Mouse (Mus musculus) megakaryocyte-erythroid progenitor cell, adult 5-6 weeks (primary cell): ENCODE measurements around the gene Mylip. TPM values are rescaled to one million over a fixed set of nuclear protein-coding genes. Genes with fewer than 3 reads are reported as not detected.

ENCODE experiments used
- ATAC-seq: replicated peaks from 2 replicates; pipeline ENCODE4 v1.8.0; 2016; ENCODE audit warnings: mild to moderate bottlenecking, inconsistent platforms; ENCODE audit not compliant: severe bottlenecking, poor library complexity, low FRiP score, low TSS enrichment
- total RNA-seq, 2 experiments: library from RNA; stranded (forward) in 1 of 2; stranded (reverse) in 1 of 2; fragments of 200-1000, 215-1000 nt in 1 of 2; fragments of >200 nt in 1 of 2; fragmentation: Nextera tagmentation in 1 of 2; gene quantifications; 2 replicates each; pipeline ENCODE4 v1.2.3; 2014 to 2017

The Mylip gene
- total RNA-seq, 2 experiments from 2014 or later, result 8.0 to 9.0 TPM

DNA sequence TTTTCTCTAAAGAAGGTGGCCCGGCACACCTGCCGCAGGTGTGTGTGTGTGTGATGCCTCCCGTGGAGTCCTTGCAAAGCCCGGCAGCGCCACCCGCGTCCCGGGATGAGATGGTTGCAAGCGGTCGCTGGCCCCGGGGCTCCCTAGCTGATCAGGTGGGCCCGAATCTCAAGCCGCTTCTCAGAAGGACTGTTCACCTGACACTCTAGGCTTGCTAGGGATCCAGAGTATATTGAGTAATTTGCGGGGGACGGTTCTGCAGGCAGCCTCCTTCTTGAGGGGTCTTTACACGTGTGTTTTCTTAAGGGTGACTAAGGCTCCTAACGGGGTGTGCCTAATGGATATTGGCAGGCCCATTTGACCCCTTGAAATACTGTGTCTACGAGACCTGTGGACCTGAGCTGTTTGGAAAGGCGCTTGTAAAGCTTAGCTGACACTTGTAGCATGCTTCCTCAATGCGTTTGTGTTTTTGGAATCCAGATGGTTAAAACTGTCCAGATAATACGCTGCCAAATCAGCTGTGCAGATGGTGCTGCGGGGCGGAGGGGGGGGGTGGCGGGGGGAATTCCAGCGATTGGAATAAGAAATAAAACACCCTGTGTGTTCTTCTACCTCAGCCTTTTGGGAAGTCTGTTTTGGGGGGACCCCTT, 895 bp downstream of the Mylip start:
- ATAC-seq, result 0 out of 2 replicates have a peak, but pooled peaks have one; percentile 16

- ATAC-seq, result no peak
Observed at GRCm38 (mm10) chr13:45390962-45391853, 1.7 kb downstream of the Mylip start.

GRCm38 (mm10) chr13:45391854-45392454, 2.4 kb downstream of the Mylip start:
- ATAC-seq, result no peak

DNA sequence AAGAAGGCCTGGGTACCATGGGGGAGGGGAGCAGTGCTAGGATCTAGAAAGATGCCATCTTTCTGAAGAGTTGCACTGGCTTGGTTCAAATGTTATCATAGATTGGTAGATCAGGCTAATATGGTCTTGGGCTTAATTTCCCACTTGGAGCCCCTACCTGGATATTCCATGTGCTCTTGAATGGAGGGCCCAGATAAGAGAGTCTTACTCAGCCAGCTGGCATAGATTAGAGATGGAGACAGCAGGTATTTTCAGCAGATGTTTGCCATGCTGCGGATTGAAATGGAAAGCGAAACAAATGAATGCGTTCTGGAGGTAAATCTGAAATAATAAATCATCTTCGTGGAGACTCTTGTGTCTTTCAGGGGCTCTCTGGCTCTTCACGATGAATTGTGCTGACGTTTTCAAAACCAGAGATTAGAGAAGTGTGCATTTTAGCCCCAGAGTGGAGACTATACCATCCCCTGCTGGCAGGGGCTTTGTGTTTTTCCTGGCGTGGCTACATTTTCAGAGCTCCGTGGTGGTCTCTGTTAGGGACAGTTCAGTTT, 4.8 kb downstream of the Mylip start:
- ATAC-seq, result no peak

- no peak for ATAC-seq
Observed at GRCm38 (mm10) chr13:45396724-45397123, 7.2 kb downstream of the Mylip start.

- ATAC-seq, result no peak
Observed at GRCm38 (mm10) chr13:45397240-45397639, 7.7 kb downstream of the Mylip start.

- ATAC-seq, result no peak
Observed at GRCm38 (mm10) chr13:45397896-45398805, 8.6 kb downstream of the Mylip start.

DNA sequence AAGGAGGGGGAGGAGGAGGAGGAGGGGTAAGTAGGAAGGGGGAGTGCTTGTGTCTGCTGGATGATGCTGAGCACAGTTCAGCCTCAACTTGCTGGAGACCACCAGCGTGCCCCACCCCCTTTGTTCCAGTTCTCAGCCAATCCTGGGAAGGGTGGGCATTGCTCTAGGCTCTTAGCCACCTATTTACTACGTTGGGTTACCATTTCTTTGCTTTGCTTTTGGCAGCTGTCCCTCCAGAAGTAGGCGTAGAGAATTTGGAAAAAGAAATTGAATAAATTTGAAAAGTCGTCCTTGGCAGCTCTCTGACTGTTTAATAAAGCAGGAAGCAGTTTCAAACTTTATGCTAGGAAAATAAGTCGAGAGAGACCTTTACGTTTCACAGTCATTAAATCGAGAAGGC, 11.2 kb downstream of the Mylip start:
- no peak for ATAC-seq

DNA sequence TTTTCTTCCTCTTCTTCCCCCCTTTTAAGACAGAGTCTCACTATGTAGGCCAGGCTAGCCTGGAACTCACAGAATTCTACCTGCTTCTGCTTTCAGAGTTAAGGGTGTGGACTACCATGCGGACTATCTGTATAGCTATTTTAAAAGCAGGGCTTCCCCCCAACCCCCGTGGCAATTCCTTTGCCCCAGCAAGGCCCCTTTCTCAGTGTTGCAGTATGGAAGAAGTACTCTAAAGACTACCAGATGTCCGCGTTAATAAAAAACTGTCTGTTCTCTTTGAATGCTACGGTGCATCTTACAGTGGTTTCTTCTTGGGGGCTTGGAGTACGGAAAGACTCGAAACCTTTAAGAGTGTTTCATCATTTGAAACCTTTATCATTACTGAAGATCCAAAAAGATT, 12.3 kb downstream of the Mylip start:
- ATAC-seq, result no peak

DNA sequence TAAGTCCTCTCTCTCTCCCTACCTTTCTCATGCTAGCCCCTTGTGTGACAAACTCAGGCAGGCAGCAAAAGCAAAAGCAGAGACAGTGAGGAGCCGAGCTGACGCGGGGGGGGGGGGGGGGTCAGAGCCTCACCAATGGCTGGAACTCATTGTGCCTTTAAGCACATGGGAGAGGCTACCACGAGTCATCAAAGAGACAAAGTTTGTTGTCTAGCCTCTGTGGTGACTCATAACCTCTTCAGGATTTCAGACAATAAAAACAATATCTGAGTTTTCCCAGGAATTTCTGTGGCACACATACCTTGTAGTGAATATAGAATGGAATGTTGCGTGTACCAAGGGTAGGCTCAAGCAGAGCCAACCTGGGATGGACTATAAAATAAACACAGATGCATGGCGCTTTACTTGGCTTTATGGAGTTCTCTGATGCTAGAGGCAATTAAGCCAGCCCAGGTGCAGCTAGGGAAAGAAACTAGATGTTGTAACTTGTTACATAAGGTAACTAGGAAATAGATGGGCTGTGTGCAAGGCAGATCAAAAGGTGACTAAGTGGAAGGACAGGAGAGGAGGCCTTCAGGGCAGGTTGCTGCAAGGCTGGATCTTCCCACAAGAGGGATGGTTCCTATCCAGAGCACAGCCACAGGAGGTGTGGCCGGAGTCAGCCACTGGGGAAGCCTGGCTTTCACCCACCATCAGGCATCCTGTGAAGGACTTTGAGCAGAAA, 12.9 kb downstream of the Mylip start:
- no peak for ATAC-seq

DNA sequence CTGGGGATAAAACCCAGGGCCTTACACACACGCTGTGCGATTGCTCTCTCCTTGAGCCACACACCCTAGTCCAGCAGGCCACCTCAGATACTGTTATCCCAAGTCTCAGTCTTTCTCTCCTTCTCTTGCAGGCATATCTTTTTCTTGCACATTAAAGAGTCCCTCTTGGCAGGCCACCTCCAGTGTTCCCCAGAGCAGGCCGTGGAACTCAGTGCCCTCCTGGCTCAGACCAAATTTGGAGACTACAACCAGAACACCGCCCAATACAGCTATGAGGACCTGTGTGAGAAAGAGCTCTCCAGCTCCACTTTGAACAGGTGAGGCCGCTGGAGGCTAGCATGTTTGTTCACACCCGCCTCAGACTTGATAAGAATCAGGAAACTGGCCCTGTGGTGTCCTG, 14.7 kb downstream of the Mylip start:
- ATAC-seq, result peak; percentile 89

GRCm38 (mm10) chr13:45405194-45405810, 15.8 kb downstream of the Mylip start:
- ATAC-seq, result peak; percentile 54

- ATAC-seq, result no peak
Observed at GRCm38 (mm10) chr13:45406289-45406688, 16.7 kb downstream of the Mylip start.

DNA sequence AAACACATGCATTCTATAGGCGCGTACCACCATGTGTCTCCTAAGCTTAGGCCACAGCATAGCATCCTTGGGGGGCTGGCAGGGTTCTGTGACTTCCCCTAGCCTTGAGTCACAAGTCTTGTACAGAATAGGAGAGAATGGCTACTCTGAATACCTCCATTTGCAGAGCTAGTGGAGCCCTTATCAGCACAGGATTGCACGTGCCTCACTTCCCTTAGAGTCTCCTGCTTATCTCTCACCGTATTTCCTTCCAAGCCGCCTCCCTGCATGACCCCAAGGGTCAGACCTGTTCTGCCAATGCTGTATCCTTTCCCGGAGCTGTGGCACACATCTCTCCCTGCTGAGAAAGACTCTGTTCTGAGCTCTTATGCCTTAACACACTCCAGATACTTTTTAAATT, 17.2 kb downstream of the Mylip start:
- peak; percentile 47 for ATAC-seq

DNA sequence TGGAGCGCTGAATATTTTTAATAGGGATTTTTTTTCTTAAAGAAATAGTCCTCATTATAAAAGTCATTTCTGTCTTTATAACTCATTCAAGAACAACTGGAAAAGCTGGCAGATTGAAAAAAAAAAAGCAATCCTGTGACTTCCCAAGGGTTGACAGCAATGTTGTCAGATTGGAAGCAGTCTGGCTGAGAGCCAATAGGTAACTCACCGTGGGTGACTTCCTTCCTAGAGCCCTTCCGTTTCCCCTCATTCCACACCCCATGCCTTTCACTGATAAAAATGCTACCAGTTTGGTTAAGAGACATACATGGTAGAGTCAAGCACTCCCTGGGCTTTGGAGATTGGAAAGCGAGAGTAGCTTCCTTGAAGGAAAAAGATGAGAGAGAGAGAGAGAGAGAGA, 21.4 kb downstream of the Mylip start:
- no peak for ATAC-seq

GRCm38 (mm10) chr13:45413066-45413465, 23.5 kb downstream of the Mylip start:
- no peak for ATAC-seq

- no peak for ATAC-seq
Observed at GRCm38 (mm10) chr13:45414031-45414430, 24.5 kb downstream of the Mylip start.

DNA sequence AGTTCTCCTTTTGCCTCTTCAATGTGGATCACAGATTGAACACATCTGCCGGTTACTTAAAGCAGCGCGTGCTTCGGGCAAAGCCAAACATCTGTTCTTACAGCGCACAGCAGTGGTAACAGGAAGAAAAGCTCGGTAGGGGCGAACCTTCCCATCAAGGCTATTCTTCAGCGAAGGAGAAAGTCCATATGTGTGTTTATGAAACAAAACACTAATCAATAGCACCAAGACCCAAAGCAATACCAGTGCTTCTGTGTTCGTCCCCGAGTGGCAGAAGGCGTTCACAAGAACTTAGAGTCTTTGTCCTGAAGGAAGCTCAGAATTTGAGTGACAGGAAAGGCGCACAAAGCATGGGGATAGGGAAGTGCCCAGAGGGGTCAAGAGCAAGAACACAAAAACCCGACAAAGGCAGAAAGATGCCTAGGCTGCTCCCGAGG, 27.1 kb downstream of the Mylip start:
- no peak for ATAC-seq
